Mouse (Mus musculus) liver, embryonic 15.5 days (tissue): ENCODE measurements around the gene Kcnj3. TPM values are rescaled to one million over a fixed set of nuclear protein-coding genes. Genes with fewer than 3 reads are reported as not detected.

ENCODE experiments used
- ATAC-seq: fragments of 200-750 bp; cut with Nextera tagmentation; 2 replicates; pipeline ENCODE4 v1.8.0; 2017; ENCODE audit warnings: moderate number of reproducible peaks, mild to moderate bottlenecking, moderate library complexity; ENCODE audit not compliant: insufficient read depth
- H3K27ac ChIP-seq: fragments of 300-500 bp; sonication (generic); replicated peaks from 2 replicates; pipeline ENCODE4 v1.5.1; 2015; ENCODE audit warnings: mild to moderate bottlenecking, inconsistent platforms
- H3K27me3 ChIP-seq: fragments of 300-500 bp; sonication (generic); 2 replicates; pipeline ENCODE4 v1.6.1; 2015; ENCODE audit warnings: mild to moderate bottlenecking, inconsistent platforms
- H3K36me3 ChIP-seq: fragments of 300-500 bp; sonication (generic); replicated peaks from 2 replicates; pipeline ENCODE4 v1.6.1; 2015; ENCODE audit warnings: moderate library complexity, mild to moderate bottlenecking, inconsistent platforms
- H3K4me1 ChIP-seq: fragments of 300-500 bp; sonication (generic); replicated peaks from 2 replicates; pipeline ENCODE4 v1.6.1; 2015; ENCODE audit warnings: inconsistent platforms
- H3K4me2 ChIP-seq: fragments of 300-500 bp; sonication (generic); 2 replicates; pipeline ENCODE4 v1.6.1; 2015; ENCODE audit warnings: moderate library complexity, mild to moderate bottlenecking, inconsistent platforms
- H3K4me3 ChIP-seq: fragments of 300-500 bp; sonication (generic); replicated peaks from 2 replicates; pipeline ENCODE4 v1.5.1; 2015; ENCODE audit warnings: mild to moderate bottlenecking, inconsistent platforms
- H3K9ac ChIP-seq: fragments of 300-500 bp; sonication (generic); 2 replicates; pipeline ENCODE4 v1.6.1; 2015; ENCODE audit warnings: moderate library complexity, mild to moderate bottlenecking, inconsistent platforms
- H3K9me3 ChIP-seq: fragments of 300-500 bp; sonication (generic); replicated peaks from 2 replicates; pipeline ENCODE4 v1.6.1; 2016; ENCODE audit warnings: inconsistent platforms
- WGBS: fragments of 180-500 bp; shearing (Covaris S2); methylation state at CpG from one replicate; pipeline ENCODE4 v1.1.7; 2015; ENCODE audit warnings: mixed read lengths; ENCODE audit not compliant: insufficient replicate concordance; 5-methylcytosine and 5-hydroxymethylcytosine counted together
- polyA plus RNA-seq: library from polyadenylated mRNA; unstranded; fragments of >200 nt; fragmentation: Nextera tagmentation; extraction: Ambion mirVana; gene quantifications from 2 replicates; pipeline ENCODE4 v1.2.1, GENCODE M21; 2015

Gene Kcnj3
- polyA plus RNA-seq, 1 experiment from 2014 or later = not detected

DNA sequence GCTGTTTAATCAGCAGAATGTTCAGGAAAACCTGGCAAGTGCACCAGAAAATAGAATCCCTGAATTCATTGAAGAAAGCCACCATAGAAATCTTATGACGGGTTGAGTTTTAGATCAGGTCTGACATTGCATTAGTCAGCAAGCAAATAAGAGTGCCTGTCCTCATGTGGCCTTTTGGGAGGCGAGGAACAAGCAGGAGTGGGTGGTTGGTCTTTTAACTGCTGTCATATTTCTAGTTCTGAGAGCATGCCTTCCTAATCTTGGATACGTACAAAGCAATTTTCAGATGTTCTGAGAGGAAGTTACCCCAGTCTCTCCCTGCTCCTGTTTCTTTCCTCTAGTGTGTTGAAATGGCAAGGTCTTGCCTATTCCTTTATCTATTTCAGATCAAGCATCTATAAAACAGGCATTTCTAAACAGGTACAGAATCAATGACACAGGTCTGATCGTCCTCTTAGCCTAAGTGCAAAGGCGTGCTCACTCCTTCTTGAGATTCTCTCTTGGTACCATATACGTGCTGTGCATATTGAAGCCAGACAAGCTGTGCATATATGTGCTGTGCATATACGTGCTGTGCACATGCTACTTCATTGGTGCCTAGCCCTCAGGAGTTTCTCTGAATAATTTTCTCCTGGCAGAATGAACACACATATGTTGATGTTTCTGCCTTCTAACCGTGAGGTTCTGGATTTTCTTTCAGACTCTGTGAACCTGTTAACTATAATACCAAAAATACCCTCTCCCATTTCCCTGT lies 97.1 kb downstream of the Kcnj3 start:
- H3K9me3 ChIP-seq = no peaks in the 10 kb centered on the region
- no peaks in the 10 kb centered on the region for H3K27me3 ChIP-seq
- H3K27ac ChIP-seq = no peak overlapping the region
- no peaks in the 10 kb centered on the region for H3K4me1 ChIP-seq
- ATAC-seq = no peak
- H3K4me2 ChIP-seq = no peak overlapping the region
- WGBS = 57% methylated on average over 8 of the region's 8 CpGs
- H3K36me3 ChIP-seq = no peaks in the 10 kb centered on the region
- H3K4me3 ChIP-seq = no peak overlapping the region
- no peak overlapping the region for H3K9ac ChIP-seq

DNA sequence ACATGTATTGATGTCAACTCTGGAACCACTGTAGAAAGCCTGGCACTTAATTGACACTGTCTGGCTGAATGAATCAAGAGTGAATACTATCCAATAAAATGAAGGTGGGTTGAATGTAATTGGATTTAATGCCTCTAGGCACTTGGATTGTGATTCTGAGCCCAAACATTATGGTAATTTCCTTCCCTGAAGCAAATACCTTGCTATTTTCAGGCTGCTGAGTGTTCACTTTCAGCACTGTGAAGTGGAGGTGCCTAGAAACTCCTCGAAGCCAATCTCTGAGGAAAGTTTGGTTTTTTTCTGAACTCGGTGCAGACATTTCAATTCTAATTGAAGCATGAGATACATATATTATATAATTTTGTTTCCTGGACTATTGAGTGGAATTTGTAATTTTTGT lies 99.2 kb downstream of the Kcnj3 start:
- H3K9me3 ChIP-seq = no peaks in the 10 kb centered on the region
- WGBS = 58% methylated on average over 2 of the region's 2 CpGs
- no peaks in the 10 kb centered on the region for H3K36me3 ChIP-seq
- no peak overlapping the region for H3K27ac ChIP-seq
- H3K4me2 ChIP-seq = no peak overlapping the region
- no peak overlapping the region for H3K4me3 ChIP-seq
- no peaks in the 10 kb centered on the region for H3K27me3 ChIP-seq
- H3K9ac ChIP-seq = no peak overlapping the region
- ATAC-seq = no peak
- H3K4me1 ChIP-seq = no peaks in the 10 kb centered on the region

DNA sequence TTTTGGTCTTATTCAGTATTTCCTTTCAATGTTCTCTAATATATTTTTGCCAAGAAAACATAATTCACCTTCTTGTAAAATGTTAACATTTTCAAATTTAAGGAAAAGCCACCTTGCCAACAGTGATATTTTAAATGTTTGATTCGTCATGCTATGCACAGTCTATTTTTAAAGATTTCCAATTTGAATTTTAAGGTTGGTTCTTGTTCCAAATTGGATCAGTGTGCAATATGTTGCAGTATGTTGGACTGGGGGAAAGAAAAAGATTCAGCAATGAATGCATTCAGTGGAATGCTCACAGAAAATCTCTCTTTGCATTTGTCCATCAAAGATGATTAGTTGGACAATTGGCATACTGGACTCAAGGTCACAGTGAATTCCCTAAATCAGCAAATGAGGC lies 99.7 kb downstream of the Kcnj3 start:
- H3K27me3 ChIP-seq = no peaks in the 10 kb centered on the region
- no peaks in the 10 kb centered on the region for H3K4me1 ChIP-seq
- ATAC-seq = no peak
- H3K4me3 ChIP-seq = no peak overlapping the region
- H3K4me2 ChIP-seq = no peak overlapping the region
- H3K27ac ChIP-seq = no peak overlapping the region
- no peaks in the 10 kb centered on the region for H3K36me3 ChIP-seq
- no peak overlapping the region for H3K9ac ChIP-seq
- H3K9me3 ChIP-seq = no peaks in the 10 kb centered on the region
- whole genome bisulfite sequencing = 42% methylated on average over 1 of the region's 1 CpGs

DNA sequence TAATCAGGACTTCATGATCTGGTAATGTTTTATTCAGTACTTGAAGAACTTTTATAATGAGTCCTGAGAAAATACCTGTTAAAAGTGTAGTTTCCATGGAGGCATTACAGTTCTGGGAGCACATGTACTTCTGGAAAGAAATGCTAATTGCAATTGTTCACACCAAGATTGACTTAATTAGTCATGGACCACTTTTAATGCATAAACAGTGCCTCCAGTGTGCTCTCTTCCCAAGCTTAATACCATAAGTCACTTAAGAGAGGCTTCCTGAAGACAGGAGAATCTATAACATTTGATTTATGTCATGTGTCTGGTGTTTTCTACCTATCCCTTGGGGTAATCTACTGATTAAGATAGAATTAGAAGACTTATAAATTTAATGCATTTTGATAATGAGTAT lies 111.8 kb downstream of the Kcnj3 start:
- no peak overlapping the region for H3K4me3 ChIP-seq
- no peak overlapping the region for H3K9ac ChIP-seq
- no peak overlapping the region for H3K27ac ChIP-seq
- no peak overlapping the region for H3K4me2 ChIP-seq
- no peaks in the 10 kb centered on the region for H3K36me3 ChIP-seq
- no peak for ATAC-seq
- no peaks in the 10 kb centered on the region for H3K27me3 ChIP-seq
- H3K4me1 ChIP-seq = no peaks in the 10 kb centered on the region
- H3K9me3 ChIP-seq = no peaks in the 10 kb centered on the region

DNA sequence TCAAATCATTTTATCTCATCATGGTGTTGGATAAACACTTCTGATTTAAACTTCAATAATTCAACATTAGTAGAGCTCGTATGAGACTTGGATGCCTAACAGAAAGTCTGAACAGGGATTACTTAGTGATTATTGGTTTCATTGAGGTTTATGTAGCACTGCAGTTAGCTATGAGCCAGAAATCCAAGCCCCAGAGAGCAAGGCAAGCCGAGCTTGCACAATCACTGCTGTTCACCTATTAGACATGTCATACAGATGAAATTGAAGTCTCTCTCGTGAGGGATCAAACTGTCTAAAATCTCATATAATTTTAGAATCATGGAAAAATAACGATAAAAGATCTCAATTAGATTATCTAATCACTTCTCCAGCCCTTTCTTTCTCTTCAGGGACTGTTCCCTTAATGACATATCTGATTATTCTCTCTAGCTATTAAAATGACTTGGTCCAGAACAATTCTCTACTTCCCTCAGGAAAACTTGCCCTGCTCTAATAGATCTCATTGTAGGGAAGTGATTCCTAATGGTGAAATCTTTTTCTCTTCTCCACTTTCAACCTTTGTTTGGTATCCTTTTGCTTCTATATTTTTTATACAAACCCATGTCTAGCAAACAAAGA lies 122.7 kb downstream of the Kcnj3 start:
- no peak overlapping the region for H3K9ac ChIP-seq
- no peaks in the 10 kb centered on the region for H3K36me3 ChIP-seq
- H3K9me3 ChIP-seq = no peaks in the 10 kb centered on the region
- H3K4me3 ChIP-seq = no peak overlapping the region
- H3K27ac ChIP-seq = no peak overlapping the region
- 48% methylated on average over 4 of the region's 4 CpGs for WGBS
- no peaks in the 10 kb centered on the region for H3K27me3 ChIP-seq
- H3K4me2 ChIP-seq = no peak overlapping the region
- no peaks in the 10 kb centered on the region for H3K4me1 ChIP-seq
- ATAC-seq = no peak

DNA sequence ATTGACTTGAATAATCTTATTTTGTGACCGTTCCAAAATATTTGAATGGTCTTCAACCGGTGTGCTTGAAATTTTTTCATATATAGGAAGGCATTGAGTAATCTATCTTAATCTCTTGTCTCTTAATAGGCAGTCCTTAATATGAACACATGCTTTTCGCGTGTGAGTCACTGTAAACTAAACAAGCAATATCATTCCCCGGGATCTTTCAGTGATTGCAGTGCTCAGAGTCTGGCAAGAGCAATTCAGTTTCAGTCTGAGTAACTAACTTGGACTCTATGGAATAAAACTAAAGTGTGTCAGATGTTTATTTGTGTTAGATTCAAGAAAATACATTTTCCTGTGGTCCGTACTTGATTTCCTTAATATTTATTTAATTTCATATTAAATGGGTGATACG lies 133.5 kb downstream of the Kcnj3 start:
- ATAC-seq = no peak

DNA sequence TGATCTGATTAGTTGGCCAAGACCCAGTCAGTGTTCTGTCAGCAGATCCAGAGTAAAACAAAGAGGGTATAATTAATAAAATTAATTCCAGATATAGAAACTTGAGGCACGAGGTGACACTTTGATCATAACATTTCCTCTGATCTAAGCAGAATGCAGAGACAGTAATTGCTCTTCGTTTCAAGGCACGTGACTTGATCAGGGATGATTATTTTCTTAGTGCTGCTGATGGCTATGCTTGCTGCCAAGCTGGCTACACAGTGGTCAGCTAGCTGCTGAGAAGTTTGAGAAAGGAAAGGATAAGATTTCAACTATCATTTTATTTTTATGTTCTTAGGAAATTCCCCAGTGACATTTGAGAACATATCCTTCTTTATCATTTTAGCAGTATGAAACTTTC lies 135.7 kb downstream of the Kcnj3 start:
- WGBS = 59% methylated on average over 3 of the region's 3 CpGs
- no peak overlapping the region for H3K4me2 ChIP-seq
- H3K9ac ChIP-seq = no peak overlapping the region
- no peaks in the 10 kb centered on the region for H3K9me3 ChIP-seq
- H3K27ac ChIP-seq = no peak overlapping the region
- no peak for ATAC-seq
- no peaks in the 10 kb centered on the region for H3K27me3 ChIP-seq
- no peaks in the 10 kb centered on the region for H3K36me3 ChIP-seq
- H3K4me1 ChIP-seq = no peaks in the 10 kb centered on the region
- no peak overlapping the region for H3K4me3 ChIP-seq

More for the DNA sequence above, 133.5 kb downstream of the Kcnj3 start:
- Histone ChIP-seq H3K4me2 (no peak overlapping the region), H3K27me3 (no peaks in the 10 kb centered on the region), H3K9ac (no peak overlapping the region), H3K27ac (no peak overlapping the region), H3K36me3 (no peaks in the 10 kb centered on the region), H3K4me3 (no peak overlapping the region), H3K9me3 (no peaks in the 10 kb centered on the region), H3K4me1 (no peaks in the 10 kb centered on the region)
- WGBS = 72% methylated on average over 7 of the region's 7 CpGs

DNA sequence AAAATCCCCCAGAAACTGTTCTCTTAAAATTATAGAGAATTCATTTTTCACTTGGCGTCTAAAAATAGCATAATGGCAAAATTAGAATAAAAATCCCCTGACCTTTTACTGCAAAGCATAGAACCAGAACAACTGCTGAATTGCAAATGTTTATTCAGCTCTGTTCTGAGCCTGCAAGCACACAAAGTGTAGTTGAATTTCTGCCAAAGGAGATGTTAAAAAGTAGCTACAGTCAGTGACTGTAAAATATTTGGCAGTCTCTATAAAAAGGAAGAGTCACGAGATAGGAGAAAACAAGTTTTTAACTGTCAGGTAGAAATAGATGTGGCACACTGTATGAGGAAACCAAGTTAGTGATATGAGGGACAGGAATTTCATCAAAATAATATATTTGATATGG lies 144.5 kb downstream of the Kcnj3 start:
- Histone ChIP-seq H3K27me3 (no peaks in the 10 kb centered on the region), H3K4me3 (no peak overlapping the region), H3K9ac (no peak overlapping the region), H3K4me1 (no peaks in the 10 kb centered on the region), H3K27ac (no peak overlapping the region), H3K36me3 (no peaks in the 10 kb centered on the region), H3K9me3 (no peaks in the 10 kb centered on the region), H3K4me2 (no peak overlapping the region)
- ATAC-seq = no peak
- 57% methylated on average over 2 of the region's 2 CpGs for WGBS

DNA sequence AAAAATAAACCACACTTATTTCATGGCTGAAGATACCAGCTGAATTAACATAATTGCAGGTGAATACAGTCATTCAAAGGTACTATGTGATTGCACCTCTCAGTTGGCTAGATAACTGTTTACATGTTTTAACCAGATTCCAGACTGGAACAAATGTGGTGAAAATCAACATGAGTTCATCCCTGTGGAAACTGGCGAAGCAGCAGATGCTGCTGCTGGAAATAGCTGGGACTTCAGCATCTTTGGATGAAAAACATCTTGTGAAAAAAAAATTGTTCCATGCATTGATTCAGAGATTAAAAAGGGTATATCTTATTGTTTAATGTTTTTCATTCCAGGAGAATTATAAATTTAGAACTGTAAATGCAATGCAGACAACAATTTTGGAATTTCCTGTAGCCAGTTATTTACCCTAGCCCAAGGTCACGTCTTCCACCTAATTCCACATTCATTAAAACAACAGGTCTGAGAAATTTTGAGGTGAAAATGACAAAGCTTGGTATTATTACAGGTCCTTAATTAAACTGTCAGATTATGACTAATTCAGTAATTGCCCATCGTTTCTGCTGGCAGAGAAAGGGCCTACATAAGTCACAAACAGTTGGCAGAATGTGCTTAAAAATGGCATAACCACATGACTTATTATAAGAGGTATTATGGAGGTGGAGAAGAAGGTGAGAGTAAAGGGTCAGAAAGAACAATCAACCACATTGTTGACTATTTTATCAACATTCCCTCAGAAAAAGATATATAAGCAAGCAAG lies 155.6 kb downstream of the Kcnj3 start:
- Histone ChIP-seq H3K36me3 (no peaks in the 10 kb centered on the region), H3K27me3 (no peaks in the 10 kb centered on the region), H3K9ac (no peak overlapping the region), H3K27ac (no peak overlapping the region), H3K4me1 (no peaks in the 10 kb centered on the region), H3K9me3 (no peaks in the 10 kb centered on the region), H3K4me3 (no peak overlapping the region), H3K4me2 (no peak overlapping the region)
- ATAC-seq = no peak
- 47% methylated on average over 3 of the region's 3 CpGs for WGBS
